Mouse (Mus musculus) embryonic facial prominence, embryonic 14.5 days (tissue): ENCODE data around the gene Stx18. TPM values are rescaled to one million over a fixed set of nuclear protein-coding genes. Genes with fewer than 3 reads are reported as not detected.
A peak's percentile ranks its signal among the peaks of the same experiment; 100 is the strongest.

Experiments
- ATAC-seq: fragments of 200-750 bp; cut with Nextera tagmentation; 2 replicates; pipeline ENCODE4 v1.8.0; 2017; ENCODE audit warnings: low read depth, moderate number of reproducible peaks, moderate TSS enrichment
- DNase-seq: peaks from one replicate; pipeline ENCODE4 v3.0.0-alpha.2; 2015; ENCODE audit warnings: low spot score
- H3K27ac ChIP-seq: fragments of 300-500 bp; sonication (generic); replicated peaks from 2 replicates; pipeline ENCODE4 v1.5.1; 2014; ENCODE audit warnings: low read depth, mild to moderate bottlenecking, low read length, moderate library complexity
- H3K27me3 ChIP-seq: fragments of 300-500 bp; sonication (generic); replicated peaks from 2 replicates; pipeline ENCODE4 v1.6.1; 2014; ENCODE audit warnings: low read length; ENCODE audit not compliant: control insufficient read depth, insufficient read depth
- H3K36me3 ChIP-seq: fragments of 300-500 bp; sonication (generic); 2 replicates; pipeline ENCODE4 v1.6.1; 2014; ENCODE audit warnings: low read length, mixed read lengths; ENCODE audit not compliant: control insufficient read depth, insufficient read depth
- H3K4me1 ChIP-seq: fragments of 300-500 bp; sonication (generic); 2 replicates; pipeline ENCODE4 v1.6.1; 2014; ENCODE audit warnings: antibody characterized with exemption, low read length; ENCODE audit not compliant: control insufficient read depth, insufficient read depth
- H3K4me2 ChIP-seq: fragments of 300-500 bp; sonication (generic); 2 replicates; pipeline ENCODE4 v1.6.1; 2014; ENCODE audit warnings: low read depth, mild to moderate bottlenecking, low read length, moderate library complexity, mixed read lengths
- H3K4me3 ChIP-seq: fragments of 300-500 bp; sonication (generic); 2 replicates; pipeline ENCODE4 v1.5.1; 2014; ENCODE audit warnings: low read depth, mild to moderate bottlenecking, low read length
- H3K9ac ChIP-seq: fragments of 300-500 bp; sonication (generic); 2 replicates; pipeline ENCODE4 v1.6.1; 2014; ENCODE audit warnings: low read depth, mild to moderate bottlenecking, low read length, moderate library complexity, mixed read lengths
- H3K9me3 ChIP-seq: fragments of 300-500 bp; sonication (generic); 2 replicates; pipeline ENCODE4 v1.6.1; 2016; ENCODE audit warnings: low read length; ENCODE audit not compliant: control insufficient read depth
- WGBS: fragments of 180-500 bp; shearing (Covaris S2); extraction: QIAGEN DNeasy Blood & Tissue Kit; methylation state at CpG from one replicate; pipeline ENCODE4 v1.1.7; 2014; 5-methylcytosine and 5-hydroxymethylcytosine counted together
- polyA plus RNA-seq: library from polyadenylated mRNA; unstranded; fragments of >200 nt; fragmentation: Nextera tagmentation; extraction: Ambion mirVana; gene quantifications from 2 replicates; pipeline ENCODE4 v1.2.1, GENCODE M21; 2014

Gene Stx18
- polyA plus RNA-seq, 1 experiment from 2014 or later: 45.8 TPM

- H3K9ac ChIP-seq: no peak overlapping the region
- DNase-seq: no peak
- H3K27me3 ChIP-seq: no peaks in the 10 kb centered on the region
- H3K4me2 ChIP-seq: no peak overlapping the region
- H3K4me3 ChIP-seq: no peak overlapping the region
- ATAC-seq: no peak
- H3K4me1 ChIP-seq: peaks cover 30% of the 10 kb centered on the region
- H3K36me3 ChIP-seq: no peaks in the 10 kb centered on the region
- H3K9me3 ChIP-seq: no peaks in the 10 kb centered on the region
- 0 out of 2 replicates have a peak overlapping the region, but pooled peaks have one; percentile 30 for H3K27ac ChIP-seq
- 66% methylated on average over 4 of the region's 4 CpGs for WGBS
These were observed 25.6 kb downstream of the Stx18 start for GRCm38 (mm10) chr5:38064043-38064575.

- Histone ChIP-seq H3K27me3 (no peaks in the 10 kb centered on the region), H3K36me3 (no peaks in the 10 kb centered on the region), H3K4me2 (no peak overlapping the region; the same call in 1 of the 2 replicates), H3K9me3 (no peaks in the 10 kb centered on the region), H3K27ac (peak overlapping the region; percentile 30; the same call in 1 of the 2 replicates), H3K9ac (peak overlapping the region; percentile 14; the same call in 1 of the 2 replicates), H3K4me3 (no peak overlapping the region), H3K4me1 (peaks cover 30% of the 10 kb centered on the region)
- ATAC-seq (no peak; the same call in 1 of the 2 replicates), DNase-seq (peak; percentile 34)
- 25% methylated on average over 5 of the region's 5 CpGs for WGBS
These were observed 26.2 kb downstream of the Stx18 start for GRCm38 (mm10) chr5:38064701-38065100.

- no peaks in the 10 kb centered on the region for H3K9me3 ChIP-seq
- H3K4me2 ChIP-seq: 0 out of 2 replicates have a peak overlapping the region, but pooled peaks have one; percentile 10
- 32% methylated on average over 2 of the region's 2 CpGs for WGBS
- peaks cover 30% of the 10 kb centered on the region for H3K4me1 ChIP-seq
- H3K9ac ChIP-seq: no peak overlapping the region
- DNase-seq: peak; percentile 50
- no peaks in the 10 kb centered on the region for H3K36me3 ChIP-seq
- no peak overlapping the region for H3K4me3 ChIP-seq
- H3K27me3 ChIP-seq: no peaks in the 10 kb centered on the region
- peak; percentile 59; the same call in 1 of the 2 replicates for ATAC-seq
- H3K27ac ChIP-seq: peak overlapping the region; percentile 65
These were observed 26.9 kb downstream of the Stx18 start for GRCm38 (mm10) chr5:38065454-38065853.

- H3K27me3 ChIP-seq: no peaks in the 10 kb centered on the region
- ATAC-seq (no peak), DNase-seq (no peak)
- H3K36me3 ChIP-seq: no peaks in the 10 kb centered on the region
- H3K9me3 ChIP-seq: no peaks in the 10 kb centered on the region
- 88% methylated on average over 1 of the region's 1 CpGs for WGBS
- no peak overlapping the region for H3K27ac ChIP-seq
- no peak overlapping the region for H3K9ac ChIP-seq
- peaks cover 23% of the 10 kb centered on the region for H3K4me1 ChIP-seq
- no peak overlapping the region for H3K4me2 ChIP-seq
- no peak overlapping the region for H3K4me3 ChIP-seq
These were observed 28.1 kb downstream of the Stx18 start for GRCm38 (mm10) chr5:38066606-38067005.

- ATAC-seq: no peak
- Histone ChIP-seq H3K27ac (no peak overlapping the region), H3K27me3 (no peaks in the 10 kb centered on the region), H3K9me3 (no peaks in the 10 kb centered on the region), H3K4me2 (no peak overlapping the region), H3K9ac (no peak overlapping the region), H3K36me3 (no peaks in the 10 kb centered on the region), H3K4me1 (no peaks in the 10 kb centered on the region; the same call in 1 of the 2 replicates), H3K4me3 (no peak overlapping the region)
- no peak for DNase-seq
- WGBS: 46% methylated on average over 4 of the region's 4 CpGs
These were observed 37.8 kb downstream of the Stx18 start for GRCm38 (mm10) chr5:38076326-38076725.

- no peak overlapping the region for H3K27ac ChIP-seq
- ATAC-seq: no peak
- no peak overlapping the region for H3K4me3 ChIP-seq
- no peaks in the 10 kb centered on the region for H3K9me3 ChIP-seq
- peaks cover 6% of the 10 kb centered on the region; the same call in 1 of the 2 replicates for H3K4me1 ChIP-seq
- no peak overlapping the region for H3K9ac ChIP-seq
- H3K4me2 ChIP-seq: no peak overlapping the region
- no peak for DNase-seq
- H3K36me3 ChIP-seq: no peaks in the 10 kb centered on the region
- 57% methylated on average over 3 of the region's 3 CpGs for WGBS
- no peaks in the 10 kb centered on the region for H3K27me3 ChIP-seq
These were observed 40.0 kb downstream of the Stx18 start for GRCm38 (mm10) chr5:38078575-38078974.

GRCm38 (mm10) chr5:38080472-38080871, 41.9 kb downstream of the Stx18 start:
- Histone ChIP-seq H3K4me3 (no peak overlapping the region), H3K27me3 (no peaks in the 10 kb centered on the region), H3K36me3 (no peaks in the 10 kb centered on the region), H3K4me2 (no peak overlapping the region), H3K9ac (no peak overlapping the region), H3K4me1 (peaks cover 13% of the 10 kb centered on the region; the same call in 1 of the 2 replicates), H3K27ac (no peak overlapping the region), H3K9me3 (no peaks in the 10 kb centered on the region)
- 92% methylated on average over 1 of the region's 1 CpGs for WGBS
- ATAC-seq (no peak), DNase-seq (no peak)

GRCm38 (mm10) chr5:38082589-38082988, 44.0 kb downstream of the Stx18 start:
- peaks cover 13% of the 10 kb centered on the region; the same call in 1 of the 2 replicates for H3K4me1 ChIP-seq
- no peak overlapping the region for H3K4me3 ChIP-seq
- no peaks in the 10 kb centered on the region for H3K9me3 ChIP-seq
- H3K4me2 ChIP-seq: peak overlapping the region; percentile 40
- H3K36me3 ChIP-seq: no peaks in the 10 kb centered on the region
- H3K27me3 ChIP-seq: no peaks in the 10 kb centered on the region
- DNase-seq (no peak), ATAC-seq (no peak)
- H3K9ac ChIP-seq: peak overlapping the region; percentile 46; the same call in 1 of the 2 replicates
- 49% methylated on average over 3 of the region's 3 CpGs for WGBS
- peak overlapping the region; percentile 79 for H3K27ac ChIP-seq

GRCm38 (mm10) chr5:38083362-38083761, 44.8 kb downstream of the Stx18 start:
- ATAC-seq (no peak), DNase-seq (no peak)
- H3K9ac ChIP-seq: peak overlapping the region; percentile 26; the same call in 1 of the 2 replicates
- no peaks in the 10 kb centered on the region for H3K9me3 ChIP-seq
- no peaks in the 10 kb centered on the region for H3K36me3 ChIP-seq
- 52% methylated on average over 5 of the region's 5 CpGs for WGBS
- peak overlapping the region; percentile 56 for H3K27ac ChIP-seq
- peak overlapping the region; percentile 24; the same call in 1 of the 2 replicates for H3K4me2 ChIP-seq
- no peaks in the 10 kb centered on the region for H3K27me3 ChIP-seq
- peaks cover 13% of the 10 kb centered on the region; the same call in 1 of the 2 replicates for H3K4me1 ChIP-seq
- no peak overlapping the region for H3K4me3 ChIP-seq
